Mouse (Mus musculus): ENCODE measurements at regions not wholly inside any gene's neighbourhood (a gene's known extent, or its start where the extent isn't known, plus 50 kb on each side); places are given as distances from the start of the nearest gene placed in this dataset.
"Not testable (repeated sequence)": the region's sequence is repeated elsewhere in the genome, so short reads cannot be mapped to it uniquely, and the experiment has no call there.

- no peak overlapping the region for H3K4me3 ChIP-seq (ENCODE audit: insufficient read depth, poor library complexity, severe bottlenecking)
- H3K27me3 ChIP-seq (ENCODE audit: control insufficient read depth, insufficient read depth, insufficient read length): no peaks in the 10 kb centered on the region
- H3K79me3 ChIP-seq (ENCODE audit: low read depth): no peaks in the 10 kb centered on the region
- no peak for TF ChIP-seq MAX (IDR thresholded peaks at IDR 0.05)
- TF ChIP-seq USF1 (IDR thresholded peaks at IDR 0.05; ENCODE audit: low read depth): no peak
- TF ChIP-seq MYOG (IDR thresholded peaks at IDR 0.05; ENCODE audit: control insufficient read depth, extremely low read depth, insufficient read length): no peak
- TF ChIP-seq CEBPB (IDR thresholded peaks at IDR 0.05; ENCODE audit: low read depth): no peak
- TF ChIP-seq CTCF (IDR thresholded peaks at IDR 0.05; ENCODE audit: control insufficient read depth, insufficient read depth, insufficient read length): no peak
- TF ChIP-seq MYOD1 (IDR thresholded peaks at IDR 0.05; ENCODE audit: control insufficient read depth, insufficient read length, low read depth): no peak
- no peak for TF ChIP-seq FOSL1 (IDR thresholded peaks at IDR 0.05; ENCODE audit: insufficient read depth, low read length, poor library complexity, severe bottlenecking)
- H3K79me2 ChIP-seq (ENCODE audit: control insufficient read depth, insufficient read depth): no peaks in the 10 kb centered on the region
- H3ac ChIP-seq (ENCODE audit: control insufficient read depth, insufficient read length, low read depth): no peak overlapping the region
- no peaks in the 10 kb centered on the region for H3K36me3 ChIP-seq (ENCODE audit: control insufficient read depth, insufficient read depth)
Observed at GRCm38 (mm10) chr4:51868250-51868649, 570.8 kb upstream of the Smc2 start.

- not testable (repeated sequence) for H3ac ChIP-seq (ENCODE audit: control insufficient read depth, insufficient read length, low read depth); H3K79me3 ChIP-seq (ENCODE audit: low read depth); H3K4me3 ChIP-seq (ENCODE audit: insufficient read depth, poor library complexity, severe bottlenecking); H3K79me2 ChIP-seq (ENCODE audit: control insufficient read depth, insufficient read depth); H3K27me3 ChIP-seq (ENCODE audit: control insufficient read depth, insufficient read depth, insufficient read length); H3K36me3 ChIP-seq (ENCODE audit: control insufficient read depth, insufficient read depth)
Observed at GRCm38 (mm10) chr4:51868716-51869115, 570.3 kb upstream of the Smc2 start.

GRCm38 (mm10) chr4:51885460-51885859 is 553.6 kb upstream of the Smc2 start:
- Histone ChIP-seq H3K27me3 (ENCODE audit: control insufficient read depth, insufficient read depth, insufficient read length) (no peaks in the 10 kb centered on the region), H3K4me3 (ENCODE audit: insufficient read depth, poor library complexity, severe bottlenecking) (no peak overlapping the region), H3K36me3 (ENCODE audit: control insufficient read depth, insufficient read depth) (no peaks in the 10 kb centered on the region), H3ac (ENCODE audit: control insufficient read depth, insufficient read length, low read depth) (no peak overlapping the region), H3K79me2 (ENCODE audit: control insufficient read depth, insufficient read depth) (no peaks in the 10 kb centered on the region), H3K79me3 (ENCODE audit: low read depth) (no peaks in the 10 kb centered on the region)
- no peak for TF ChIP-seq CEBPB (IDR thresholded peaks at IDR 0.05; ENCODE audit: low read depth)
- TF ChIP-seq MYOG (IDR thresholded peaks at IDR 0.05; ENCODE audit: control insufficient read depth, extremely low read depth, insufficient read length): no peak
- no peak for TF ChIP-seq FOSL1 (IDR thresholded peaks at IDR 0.05; ENCODE audit: insufficient read depth, low read length, poor library complexity, severe bottlenecking)
- no peak for TF ChIP-seq CTCF (IDR thresholded peaks at IDR 0.05; ENCODE audit: control insufficient read depth, insufficient read depth, insufficient read length)

- no peak for TF ChIP-seq CTCF (IDR thresholded peaks at IDR 0.05; ENCODE audit: control insufficient read depth, insufficient read depth, insufficient read length)
- no peak for TF ChIP-seq FOSL1 (IDR thresholded peaks at IDR 0.05; ENCODE audit: insufficient read depth, low read length, poor library complexity, severe bottlenecking)
- TF ChIP-seq MYOD1 (IDR thresholded peaks at IDR 0.05; ENCODE audit: control insufficient read depth, insufficient read length, low read depth): no peak
- TF ChIP-seq USF1 (IDR thresholded peaks at IDR 0.05; ENCODE audit: low read depth): no peak
- no peak for TF ChIP-seq MYOG (IDR thresholded peaks at IDR 0.05; ENCODE audit: control insufficient read depth, extremely low read depth, insufficient read length)
- no peak for TF ChIP-seq MAX (IDR thresholded peaks at IDR 0.05)
- TF ChIP-seq CEBPB (IDR thresholded peaks at IDR 0.05; ENCODE audit: low read depth): no peak
- no peaks in the 10 kb centered on the region for H3K79me2 ChIP-seq (ENCODE audit: control insufficient read depth, insufficient read depth)
Observed at GRCm38 (mm10) chr4:51889280-51889679, 549.8 kb upstream of the Smc2 start.

GRCm38 (mm10) chr4:51928245-51928644 is 510.8 kb upstream of the Smc2 start:
- no peaks in the 10 kb centered on the region for H3K79me3 ChIP-seq (ENCODE audit: low read depth)
- H3K27me3 ChIP-seq (ENCODE audit: control insufficient read depth, insufficient read depth, insufficient read length): no peaks in the 10 kb centered on the region
- no peak overlapping the region for H3ac ChIP-seq (ENCODE audit: control insufficient read depth, insufficient read length, low read depth)
- no peaks in the 10 kb centered on the region for H3K79me2 ChIP-seq (ENCODE audit: control insufficient read depth, insufficient read depth)
- no peak for TF ChIP-seq MAX (IDR thresholded peaks at IDR 0.05)
- no peak for TF ChIP-seq CTCF (IDR thresholded peaks at IDR 0.05; ENCODE audit: control insufficient read depth, insufficient read depth, insufficient read length)
- no peak for TF ChIP-seq FOSL1 (IDR thresholded peaks at IDR 0.05; ENCODE audit: insufficient read depth, low read length, poor library complexity, severe bottlenecking)
- TF ChIP-seq MYOD1 (IDR thresholded peaks at IDR 0.05; ENCODE audit: control insufficient read depth, insufficient read length, low read depth): no peak
- no peak for TF ChIP-seq MYOG (IDR thresholded peaks at IDR 0.05; ENCODE audit: control insufficient read depth, extremely low read depth, insufficient read length)
- no peak for TF ChIP-seq CEBPB (IDR thresholded peaks at IDR 0.05; ENCODE audit: low read depth)
- TF ChIP-seq USF1 (IDR thresholded peaks at IDR 0.05; ENCODE audit: low read depth): no peak
- H3K4me3 ChIP-seq (ENCODE audit: insufficient read depth, poor library complexity, severe bottlenecking): no peak overlapping the region
- H3K36me3 ChIP-seq (ENCODE audit: control insufficient read depth, insufficient read depth): no peaks in the 10 kb centered on the region

More at GRCm38 (mm10) chr4:51889280-51889679, 549.8 kb upstream of the Smc2 start:
- Histone ChIP-seq H3K79me3 (ENCODE audit: low read depth) (no peaks in the 10 kb centered on the region), H3K4me3 (ENCODE audit: insufficient read depth, poor library complexity, severe bottlenecking) (no peak overlapping the region), H3K36me3 (ENCODE audit: control insufficient read depth, insufficient read depth) (no peaks in the 10 kb centered on the region), H3K27me3 (ENCODE audit: control insufficient read depth, insufficient read depth, insufficient read length) (no peaks in the 10 kb centered on the region), H3ac (ENCODE audit: control insufficient read depth, insufficient read length, low read depth) (no peak overlapping the region)

- TF ChIP-seq MAX (IDR thresholded peaks at IDR 0.05): no peak
- no peak for TF ChIP-seq CTCF (IDR thresholded peaks at IDR 0.05; ENCODE audit: control insufficient read depth, insufficient read depth, insufficient read length)
- no peak for TF ChIP-seq USF1 (IDR thresholded peaks at IDR 0.05; ENCODE audit: low read depth)
- no peak for TF ChIP-seq MYOG (IDR thresholded peaks at IDR 0.05; ENCODE audit: control insufficient read depth, extremely low read depth, insufficient read length)
- no peak for TF ChIP-seq MYOD1 (IDR thresholded peaks at IDR 0.05; ENCODE audit: control insufficient read depth, insufficient read length, low read depth)
- no peak for TF ChIP-seq CEBPB (IDR thresholded peaks at IDR 0.05; ENCODE audit: low read depth)
- no peak for TF ChIP-seq FOSL1 (IDR thresholded peaks at IDR 0.05; ENCODE audit: insufficient read depth, low read length, poor library complexity, severe bottlenecking)
- H3K4me3 ChIP-seq (ENCODE audit: insufficient read depth, poor library complexity, severe bottlenecking): no peak overlapping the region
- no peaks in the 10 kb centered on the region for H3K27me3 ChIP-seq (ENCODE audit: control insufficient read depth, insufficient read depth, insufficient read length)
- H3ac ChIP-seq (ENCODE audit: control insufficient read depth, insufficient read length, low read depth): no peak overlapping the region
- H3K79me2 ChIP-seq (ENCODE audit: control insufficient read depth, insufficient read depth): no peaks in the 10 kb centered on the region
- no peaks in the 10 kb centered on the region for H3K79me3 ChIP-seq (ENCODE audit: low read depth)
- no peaks in the 10 kb centered on the region for H3K36me3 ChIP-seq (ENCODE audit: control insufficient read depth, insufficient read depth)
Observed at GRCm38 (mm10) chr4:51969751-51970150, 469.3 kb upstream of the Smc2 start.

All from C2C12 (cell line).